Mouse (Mus musculus) lung, embryonic 16.5 days (tissue): ENCODE measurements at regions not wholly inside any gene's neighbourhood (a gene's known extent, or its start where the extent isn't known, plus 50 kb on each side); places are given as distances from the start of the nearest gene placed in this dataset.
"Not testable (repeated sequence)": the region's sequence is repeated elsewhere in the genome, so short reads cannot be mapped to it uniquely, and the experiment has no call there.

ENCODE experiments used
- ATAC-seq: fragments of 200-750 bp; cut with Nextera tagmentation; 2 replicates; pipeline ENCODE4 v1.8.0; 2017; ENCODE audit warnings: low read depth, mild to moderate bottlenecking, moderate library complexity
- H3K27ac ChIP-seq: fragments of 300-500 bp; sonication (generic); 2 replicates; pipeline ENCODE4 v1.5.1; 2014; ENCODE audit warnings: mild to moderate bottlenecking, control low read depth, low read length
- H3K27me3 ChIP-seq: fragments of 300-500 bp; sonication (generic); 2 replicates; pipeline ENCODE4 v1.6.1; 2014; ENCODE audit warnings: low read depth, low read length, mixed read lengths; ENCODE audit not compliant: control insufficient read depth, insufficient read depth
- H3K36me3 ChIP-seq: fragments of 300-500 bp; sonication (generic); 2 replicates; pipeline ENCODE4 v1.6.1; 2014; ENCODE audit warnings: low read length; ENCODE audit not compliant: control insufficient read depth, insufficient read depth
- H3K4me1 ChIP-seq: fragments of 300-500 bp; sonication (generic); replicated peaks from 2 replicates; pipeline ENCODE4 v1.6.1; 2014; ENCODE audit warnings: low read length, mixed read lengths; ENCODE audit not compliant: control insufficient read depth, insufficient read depth
- H3K4me2 ChIP-seq: fragments of 300-500 bp; sonication (generic); 2 replicates; pipeline ENCODE4 v1.6.1; 2014; ENCODE audit warnings: low read depth, low read length, control low read depth
- H3K4me3 ChIP-seq: fragments of 300-500 bp; sonication (generic); 2 replicates; pipeline ENCODE4 v1.5.1; 2014; ENCODE audit warnings: mild to moderate bottlenecking, low read length, control low read depth
- H3K9ac ChIP-seq: fragments of 300-500 bp; sonication (generic); 2 replicates; pipeline ENCODE4 v1.6.1; 2014; ENCODE audit warnings: low read length, control low read depth
- H3K9me3 ChIP-seq: fragments of 300-500 bp; sonication (generic); 2 replicates; pipeline ENCODE4 v1.6.1; 2016; ENCODE audit warnings: low read length; ENCODE audit not compliant: control insufficient read depth
- WGBS: fragments of 180-500 bp; shearing (Covaris S2); extraction: QIAGEN DNeasy Blood & Tissue Kit; methylation state at CpG from one replicate; pipeline ENCODE4 v1.1.7; 2014; 5-methylcytosine and 5-hydroxymethylcytosine counted together

DNA sequence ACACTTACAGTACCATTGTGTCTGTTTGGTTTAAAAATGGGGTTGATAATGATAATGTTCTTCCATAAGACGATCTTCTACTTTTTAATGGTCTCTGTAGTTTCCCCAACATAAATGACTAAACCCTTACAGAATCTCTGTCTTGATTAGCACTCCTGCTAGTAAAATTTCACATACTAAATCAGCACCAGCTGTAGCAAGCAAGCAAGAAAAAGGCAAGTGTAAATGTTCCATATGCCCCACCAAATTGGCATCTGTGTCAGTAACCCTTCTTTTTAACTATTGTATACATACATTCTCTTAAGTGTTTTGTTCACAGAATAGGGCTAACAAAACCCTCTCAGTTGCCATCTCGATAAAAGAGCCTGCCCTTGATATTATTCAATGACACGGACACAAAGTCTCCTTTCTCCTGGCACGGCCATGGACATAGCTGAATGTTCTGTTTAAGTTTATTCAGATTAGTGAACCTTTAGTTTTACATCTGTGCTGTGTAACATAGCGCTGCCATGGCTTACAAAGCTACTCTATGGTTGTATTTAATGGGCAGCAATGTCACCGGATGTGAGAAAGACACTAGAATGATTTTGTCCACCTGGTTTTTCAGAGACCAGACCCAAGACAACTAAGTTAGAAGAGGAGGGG lies 414.3 kb downstream of the Gtdc1 start:
- no peak overlapping the region for H3K9ac ChIP-seq
- no peak for ATAC-seq
- H3K4me1 ChIP-seq, result peaks cover 3% of the 10 kb centered on the region; the same call in 1 of the 2 replicates
- H3K27ac ChIP-seq, result no peak overlapping the region
- no peaks in the 10 kb centered on the region for H3K9me3 ChIP-seq
- no peak overlapping the region for H3K4me2 ChIP-seq
- H3K4me3 ChIP-seq, result no peak overlapping the region
- WGBS, result 67% methylated on average over 6 of the region's 6 CpGs
- H3K36me3 ChIP-seq, result no peaks in the 10 kb centered on the region
- no peaks in the 10 kb centered on the region for H3K27me3 ChIP-seq

GRCm38 (mm10) chr2:44512334-44512733 lies 415.1 kb downstream of the Gtdc1 start:
- H3K4me3 ChIP-seq, result no peak overlapping the region
- H3K9ac ChIP-seq, result no peak overlapping the region
- no peaks in the 10 kb centered on the region for H3K27me3 ChIP-seq
- no peak overlapping the region for H3K27ac ChIP-seq
- no peaks in the 10 kb centered on the region for H3K36me3 ChIP-seq
- 27% methylated on average over 8 of the region's 8 CpGs for WGBS
- peaks cover 3% of the 10 kb centered on the region; the same call in 1 of the 2 replicates for H3K4me1 ChIP-seq
- H3K4me2 ChIP-seq, result no peak overlapping the region
- no peaks in the 10 kb centered on the region for H3K9me3 ChIP-seq
- ATAC-seq, result no peak

GRCm38 (mm10) chr2:44509101-44509500 lies 418.4 kb downstream of the Gtdc1 start:
- no peak overlapping the region for H3K4me3 ChIP-seq
- 0 out of 2 replicates have a peak, but pooled peaks cover 2% of the 10 kb centered on the region for H3K9me3 ChIP-seq
- WGBS, result 64% methylated on average over 4 of the region's 4 CpGs
- H3K9ac ChIP-seq, result no peak overlapping the region
- no peak overlapping the region for H3K4me2 ChIP-seq
- no peak for ATAC-seq
- no peak overlapping the region for H3K27ac ChIP-seq
- H3K4me1 ChIP-seq, result peaks cover 3% of the 10 kb centered on the region; the same call in 1 of the 2 replicates
- H3K27me3 ChIP-seq, result no peaks in the 10 kb centered on the region
- H3K36me3 ChIP-seq, result no peaks in the 10 kb centered on the region

DNA sequence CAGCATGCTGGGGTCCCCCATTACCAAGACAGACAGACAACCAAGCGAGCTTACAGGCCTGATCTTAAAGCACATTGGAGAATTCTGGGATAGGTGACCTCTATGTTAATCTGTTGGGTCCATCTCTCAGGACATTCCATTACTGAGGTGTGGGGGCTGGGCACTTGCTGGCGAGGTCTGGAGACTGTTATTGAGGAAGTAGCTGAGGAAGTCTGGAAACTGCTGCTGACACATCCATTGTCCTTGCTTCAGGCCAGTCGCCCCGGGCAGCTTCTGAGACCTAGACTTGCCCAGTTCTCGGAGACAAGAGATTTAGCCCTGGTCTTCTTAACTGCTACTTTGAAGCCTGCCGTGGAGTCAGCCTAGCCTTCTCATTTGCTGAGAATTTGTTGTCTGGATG lies 423.2 kb downstream of the Gtdc1 start:
- Histone ChIP-seq H3K9ac (no peak overlapping the region), H3K9me3 (0 out of 2 replicates have a peak, but pooled peaks cover 2% of the 10 kb centered on the region), H3K4me1 (no peaks in the 10 kb centered on the region), H3K4me2 (no peak overlapping the region), H3K27me3 (no peaks in the 10 kb centered on the region), H3K4me3 (no peak overlapping the region), H3K27ac (no peak overlapping the region), H3K36me3 (no peaks in the 10 kb centered on the region)
- WGBS, result 64% methylated on average over 6 of the region's 6 CpGs
- peak; percentile 43; the same call in 1 of the 2 replicates for ATAC-seq

DNA sequence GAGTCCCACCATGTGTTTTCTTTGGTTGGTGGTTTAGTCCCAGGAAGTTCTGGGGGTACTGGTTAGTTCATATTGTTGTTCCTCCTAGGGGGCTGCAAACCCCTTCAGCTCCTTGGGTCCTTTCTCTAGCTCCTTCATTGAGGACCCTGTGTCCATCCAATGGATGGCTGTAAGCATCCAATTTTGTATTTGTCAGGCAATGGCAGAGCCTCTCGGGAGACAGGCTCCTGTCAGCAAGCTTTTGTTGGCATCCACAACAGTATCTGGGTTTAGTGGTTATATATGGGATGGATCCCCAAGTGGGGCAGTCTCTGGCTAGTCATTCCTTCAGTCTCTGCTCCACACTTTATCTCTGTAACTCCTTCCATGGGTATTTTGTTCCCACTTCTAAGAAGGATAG lies 436.7 kb downstream of the Gtdc1 start:
- not testable (repeated sequence) for ATAC-seq, H3K36me3 ChIP-seq, H3K27ac ChIP-seq, H3K4me3 ChIP-seq, H3K27me3 ChIP-seq, H3K9me3 ChIP-seq, H3K4me2 ChIP-seq, H3K4me1 ChIP-seq, H3K9ac ChIP-seq
- 92% methylated on average over 1 of the region's 1 CpGs for WGBS

GRCm38 (mm10) chr2:44490230-44490629 lies 437.2 kb downstream of the Gtdc1 start:
- Histone ChIP-seq H3K4me2 (no peak overlapping the region), H3K27me3 (no peaks in the 10 kb centered on the region), H3K4me1 (no peaks in the 10 kb centered on the region), H3K27ac (no peak overlapping the region), H3K9ac (no peak overlapping the region), H3K4me3 (no peak overlapping the region), H3K36me3 (no peaks in the 10 kb centered on the region), H3K9me3 (no peaks in the 10 kb centered on the region)
- ATAC-seq, result no peak
- 90% methylated on average over 4 of the region's 4 CpGs for WGBS

- Histone ChIP-seq H3K27me3 (no peaks in the 10 kb centered on the region), H3K4me2 (no peak overlapping the region), H3K36me3 (no peaks in the 10 kb centered on the region), H3K9me3 (no peaks in the 10 kb centered on the region), H3K4me3 (no peak overlapping the region), H3K9ac (no peak overlapping the region), H3K4me1 (no peaks in the 10 kb centered on the region), H3K27ac (no peak overlapping the region)
- ATAC-seq, result no peak
- 64% methylated on average over 14 of the region's 14 CpGs for WGBS
Measured at GRCm38 (mm10) chr2:44485880-44486279, 441.6 kb downstream of the Gtdc1 start.

GRCm38 (mm10) chr2:44479746-44480145 lies 447.7 kb downstream of the Gtdc1 start:
- no peak overlapping the region for H3K4me2 ChIP-seq
- no peak overlapping the region for H3K27ac ChIP-seq
- WGBS, result 95% methylated on average over 5 of the region's 5 CpGs
- H3K9ac ChIP-seq, result no peak overlapping the region
- no peaks in the 10 kb centered on the region for H3K9me3 ChIP-seq
- ATAC-seq, result no peak
- H3K36me3 ChIP-seq, result no peaks in the 10 kb centered on the region
- no peaks in the 10 kb centered on the region for H3K4me1 ChIP-seq
- no peaks in the 10 kb centered on the region for H3K27me3 ChIP-seq
- no peak overlapping the region for H3K4me3 ChIP-seq

- H3K9ac ChIP-seq, result no peak overlapping the region
- H3K27ac ChIP-seq, result no peak overlapping the region
- H3K36me3 ChIP-seq, result no peaks in the 10 kb centered on the region
- no peak overlapping the region for H3K4me3 ChIP-seq
- no peaks in the 10 kb centered on the region for H3K4me1 ChIP-seq
- H3K4me2 ChIP-seq, result no peak overlapping the region
- H3K9me3 ChIP-seq, result no peaks in the 10 kb centered on the region
- ATAC-seq, result no peak
- H3K27me3 ChIP-seq, result no peaks in the 10 kb centered on the region
- 83% methylated on average over 1 of the region's 1 CpGs for WGBS
Measured at GRCm38 (mm10) chr2:44475456-44475855, 452.0 kb downstream of the Gtdc1 start.

DNA sequence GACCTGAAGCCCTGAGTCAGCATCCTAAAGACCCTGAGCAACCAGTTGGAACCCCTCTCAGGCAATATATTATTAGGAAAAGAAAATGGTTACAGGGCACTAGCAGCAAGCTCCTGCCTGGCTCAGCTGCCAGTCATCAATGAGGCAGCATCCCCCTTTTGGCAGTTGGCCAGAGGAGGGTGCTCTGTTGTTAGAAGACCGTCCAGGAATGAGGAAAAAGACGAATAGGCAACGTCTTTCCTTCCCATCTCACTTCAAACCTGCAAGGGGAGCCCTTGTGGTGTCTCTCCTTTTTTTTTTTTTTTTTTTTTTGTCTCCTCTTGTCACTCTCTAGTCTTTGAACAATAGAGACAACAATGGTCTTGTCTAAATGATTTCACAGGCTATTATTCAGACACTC lies 452.8 kb downstream of the Gtdc1 start:
- Histone ChIP-seq H3K4me3 (no peak overlapping the region), H3K9me3 (no peaks in the 10 kb centered on the region), H3K27ac (no peak overlapping the region), H3K4me1 (no peaks in the 10 kb centered on the region), H3K9ac (no peak overlapping the region), H3K4me2 (no peak overlapping the region), H3K36me3 (no peaks in the 10 kb centered on the region), H3K27me3 (no peaks in the 10 kb centered on the region)
- 12% methylated on average over 3 of the region's 3 CpGs for WGBS
- ATAC-seq, result no peak
